Mouse (Mus musculus): ENCODE results near the gene Nt5dc1.

- TF ChIP-seq CTCF (IDR thresholded peaks at IDR 0.05; ENCODE audit: borderline replicate concordance, insufficient read depth, low read length) (peak; percentile 17; the same call in 1 of the 2 replicates), POLR2A (IDR thresholded peaks at IDR 0.05; ENCODE audit: low read depth, low read length) (no peak)
Measured at GRCm38 (mm10) chr10:34368138-34368537, 50.2 kb downstream of the Nt5dc1 start.
